Mouse (Mus musculus) liver, embryonic 16.5 days (tissue): ENCODE data around the gene Ptp4a2. TPM values are rescaled to one million over a fixed set of nuclear protein-coding genes. Genes with fewer than 3 reads are reported as not detected.

Experiments
- ATAC-seq: fragments of 200-750 bp; cut with Nextera tagmentation; 2 replicates; pipeline ENCODE4 v1.8.0; 2017; ENCODE audit warnings: low read depth, mild to moderate bottlenecking, moderate number of reproducible peaks, moderate library complexity
- H3K27ac ChIP-seq: fragments of 300-500 bp; sonication (generic); 2 replicates; pipeline ENCODE4 v1.5.1; 2014; ENCODE audit warnings: mild to moderate bottlenecking, low read length
- H3K27me3 ChIP-seq: fragments of 300-500 bp; sonication (generic); 2 replicates; pipeline ENCODE4 v1.6.1; 2014; ENCODE audit warnings: low read depth, low read length, mixed read lengths; ENCODE audit not compliant: control insufficient read depth, insufficient read depth
- H3K36me3 ChIP-seq: fragments of 300-500 bp; sonication (generic); 2 replicates; pipeline ENCODE4 v1.6.1; 2014; ENCODE audit warnings: mild to moderate bottlenecking; ENCODE audit not compliant: control insufficient read depth, insufficient read depth
- H3K4me1 ChIP-seq: fragments of 300-500 bp; sonication (generic); 2 replicates; pipeline ENCODE4 v1.6.1; 2014; ENCODE audit warnings: low read depth, low read length, mixed read lengths; ENCODE audit not compliant: control insufficient read depth
- H3K4me2 ChIP-seq: fragments of 300-500 bp; sonication (generic); 2 replicates; pipeline ENCODE4 v1.6.1; 2014; ENCODE audit warnings: low read depth, low read length, mixed read lengths
- H3K4me3 ChIP-seq: fragments of 300-500 bp; sonication (generic); 2 replicates; pipeline ENCODE4 v1.5.1; 2014; ENCODE audit warnings: low read depth, mild to moderate bottlenecking, low read length
- H3K9ac ChIP-seq: fragments of 300-500 bp; sonication (generic); 2 replicates; pipeline ENCODE4 v1.6.1; 2014; ENCODE audit warnings: low read depth, low read length
- H3K9me3 ChIP-seq: fragments of 300-500 bp; sonication (generic); replicated peaks from 2 replicates; pipeline ENCODE4 v1.6.1; 2016; ENCODE audit warnings: low read length; ENCODE audit not compliant: control insufficient read depth
- WGBS: fragments of 180-500 bp; shearing (Covaris S2); extraction: QIAGEN DNeasy Blood & Tissue Kit; methylation state at CpG from one replicate; pipeline ENCODE4 v1.1.7; 2014; ENCODE audit not compliant: insufficient replicate concordance; 5-methylcytosine and 5-hydroxymethylcytosine counted together
- polyA plus RNA-seq: library from polyadenylated mRNA; unstranded; fragments of >200 nt; fragmentation: Nextera tagmentation; extraction: Ambion mirVana; gene quantifications from 2 replicates; pipeline ENCODE4 v1.2.1, GENCODE M21; 2015

The Ptp4a2 gene
- polyA plus RNA-seq, 1 experiment from 2014 or later, result 143 TPM

GRCm38 (mm10) chr4:129792666-129793202 is 18.3 kb upstream of the Ptp4a2 start:
- H3K4me3 ChIP-seq, result no peak overlapping the region
- H3K9ac ChIP-seq, result no peak overlapping the region
- no peaks in the 10 kb centered on the region for H3K36me3 ChIP-seq
- no peaks in the 10 kb centered on the region for H3K27me3 ChIP-seq
- peaks cover 37% of the 10 kb centered on the region for H3K4me1 ChIP-seq
- H3K9me3 ChIP-seq, result no peaks in the 10 kb centered on the region
- no peak overlapping the region for H3K27ac ChIP-seq
- WGBS, result 27% methylated on average over 7 of the region's 7 CpGs
- no peak for ATAC-seq
- H3K4me2 ChIP-seq, result no peak overlapping the region

GRCm38 (mm10) chr4:129793713-129794329 is 17.2 kb upstream of the Ptp4a2 start:
- 22% methylated on average over 5 of the region's 5 CpGs for WGBS
- no peak overlapping the region for H3K27ac ChIP-seq
- no peak overlapping the region for H3K4me2 ChIP-seq
- H3K36me3 ChIP-seq, result no peaks in the 10 kb centered on the region
- no peaks in the 10 kb centered on the region for H3K9me3 ChIP-seq
- H3K4me3 ChIP-seq, result no peak overlapping the region
- H3K9ac ChIP-seq, result no peak overlapping the region
- H3K27me3 ChIP-seq, result no peaks in the 10 kb centered on the region
- peaks cover 37% of the 10 kb centered on the region for H3K4me1 ChIP-seq
- ATAC-seq, result peak; percentile 60

GRCm38 (mm10) chr4:129795151-129795860 is 15.7 kb upstream of the Ptp4a2 start:
- WGBS, result 48% methylated on average over 17 of the region's 17 CpGs
- ATAC-seq, result no peak
- H3K27ac ChIP-seq, result peak overlapping the region; percentile 45; the same call in 1 of the 2 replicates
- no peak overlapping the region for H3K9ac ChIP-seq
- H3K4me3 ChIP-seq, result no peak overlapping the region
- no peaks in the 10 kb centered on the region for H3K27me3 ChIP-seq
- H3K36me3 ChIP-seq, result no peaks in the 10 kb centered on the region
- H3K9me3 ChIP-seq, result no peaks in the 10 kb centered on the region
- peaks cover 37% of the 10 kb centered on the region for H3K4me1 ChIP-seq
- no peak overlapping the region for H3K4me2 ChIP-seq

GRCm38 (mm10) chr4:129795861-129796260 is 15.2 kb upstream of the Ptp4a2 start:
- ATAC-seq, result no peak
- H3K4me3 ChIP-seq, result no peak overlapping the region
- H3K36me3 ChIP-seq, result no peaks in the 10 kb centered on the region
- no peaks in the 10 kb centered on the region for H3K27me3 ChIP-seq
- H3K27ac ChIP-seq, result no peak overlapping the region
- peaks cover 37% of the 10 kb centered on the region for H3K4me1 ChIP-seq
- no peak overlapping the region for H3K9ac ChIP-seq
- H3K9me3 ChIP-seq, result no peaks in the 10 kb centered on the region
- H3K4me2 ChIP-seq, result no peak overlapping the region
- WGBS, result 60% methylated on average over 8 of the region's 8 CpGs

GRCm38 (mm10) chr4:129797985-129798384 is 13.0 kb upstream of the Ptp4a2 start:
- no peak for ATAC-seq
- H3K4me1 ChIP-seq, result peaks cover 30% of the 10 kb centered on the region
- H3K27ac ChIP-seq, result no peak overlapping the region
- H3K36me3 ChIP-seq, result no peaks in the 10 kb centered on the region
- H3K9ac ChIP-seq, result no peak overlapping the region
- H3K4me2 ChIP-seq, result no peak overlapping the region
- WGBS, result 59% methylated on average over 5 of the region's 5 CpGs
- no peak overlapping the region for H3K4me3 ChIP-seq
- H3K27me3 ChIP-seq, result no peaks in the 10 kb centered on the region
- no peaks in the 10 kb centered on the region for H3K9me3 ChIP-seq

- no peaks in the 10 kb centered on the region for H3K27me3 ChIP-seq
- no peak overlapping the region for H3K4me2 ChIP-seq
- H3K27ac ChIP-seq, result no peak overlapping the region
- no peaks in the 10 kb centered on the region for H3K36me3 ChIP-seq
- no peaks in the 10 kb centered on the region for H3K9me3 ChIP-seq
- no peak overlapping the region for H3K9ac ChIP-seq
- H3K4me3 ChIP-seq, result no peak overlapping the region
- 32% methylated on average over 1 of the region's 1 CpGs for WGBS
- no peaks in the 10 kb centered on the region for H3K4me1 ChIP-seq
- ATAC-seq, result no peak
These were observed 7.7 kb upstream of the Ptp4a2 start for GRCm38 (mm10) chr4:129803368-129803767.

GRCm38 (mm10) chr4:129805059-129805458 is 6.0 kb upstream of the Ptp4a2 start:
- Histone ChIP-seq H3K27ac (no peak overlapping the region), H3K27me3 (peaks cover 4% of the 10 kb centered on the region; the same call in 1 of the 2 replicates), H3K36me3 (no peaks in the 10 kb centered on the region), H3K9ac (no peak overlapping the region), H3K9me3 (no peaks in the 10 kb centered on the region), H3K4me2 (no peak overlapping the region), H3K4me1 (no peaks in the 10 kb centered on the region; the same call in 1 of the 2 replicates), H3K4me3 (no peak overlapping the region)
- 59% methylated on average over 3 of the region's 3 CpGs for WGBS
- ATAC-seq, result peak; percentile 76

- Histone ChIP-seq H3K4me2 (0 out of 2 replicates have a peak overlapping the region, but pooled peaks have one; percentile 60), H3K36me3 (no peaks in the 10 kb centered on the region), H3K4me1 (peaks cover 10% of the 10 kb centered on the region), H3K27ac (peak overlapping the region; percentile 68), H3K4me3 (peak overlapping the region; percentile 53), H3K27me3 (peaks cover 20% of the 10 kb centered on the region), H3K9me3 (no peaks in the 10 kb centered on the region), H3K9ac (no peak overlapping the region; the same call in 1 of the 2 replicates)
- no peak for ATAC-seq
- 36% methylated on average over 14 of the region's 14 CpGs for WGBS
These were observed 818 bp downstream of the Ptp4a2 start for GRCm38 (mm10) chr4:129811605-129812468.
